Mouse (Mus musculus) kidney, embryonic 16.5 days (tissue): ENCODE measurements around the gene Focad. TPM values are rescaled to one million over a fixed set of nuclear protein-coding genes. Genes with fewer than 3 reads are reported as not detected.

ENCODE experiments used
- ATAC-seq: fragments of 200-750 bp; cut with Nextera tagmentation; 2 replicates; pipeline ENCODE4 v1.8.0; 2017; ENCODE audit warnings: moderate TSS enrichment; ENCODE audit not compliant: low FRiP score, low TSS enrichment
- H3K27ac ChIP-seq: fragments of 300-500 bp; sonication (generic); 2 replicates; pipeline ENCODE4 v1.5.1; 2014; ENCODE audit warnings: low read length
- H3K27me3 ChIP-seq: fragments of 300-500 bp; sonication (generic); 2 replicates; pipeline ENCODE4 v1.6.1; 2014; ENCODE audit warnings: low read length, control low read depth, mixed read lengths; ENCODE audit not compliant: insufficient read depth
- H3K36me3 ChIP-seq: fragments of 300-500 bp; sonication (generic); 2 replicates; pipeline ENCODE4 v1.6.1; 2014; ENCODE audit warnings: low read length, control low read depth, mixed read lengths; ENCODE audit not compliant: insufficient read depth
- H3K4me1 ChIP-seq: fragments of 300-500 bp; sonication (generic); 2 replicates; pipeline ENCODE4 v1.6.1; 2014; ENCODE audit warnings: low read length, control low read depth, mixed read lengths; ENCODE audit not compliant: insufficient read depth
- H3K4me2 ChIP-seq: fragments of 300-500 bp; sonication (generic); replicated peaks from 2 replicates; pipeline ENCODE4 v1.6.1; 2014; ENCODE audit warnings: low read depth, low read length
- H3K4me3 ChIP-seq: fragments of 300-500 bp; sonication (generic); 2 replicates; pipeline ENCODE4 v1.5.1; 2014; ENCODE audit warnings: mild to moderate bottlenecking, low read length
- H3K9ac ChIP-seq: fragments of 300-500 bp; sonication (generic); replicated peaks from 2 replicates; pipeline ENCODE4 v1.6.1; 2014; ENCODE audit warnings: low read length
- H3K9me3 ChIP-seq: fragments of 300-500 bp; sonication (generic); 2 replicates; pipeline ENCODE4 v1.6.1; 2016; ENCODE audit warnings: low read length, control low read depth
- WGBS: fragments of 180-500 bp; shearing (Covaris S2); extraction: QIAGEN DNeasy Blood & Tissue Kit; methylation state at CpG from one replicate; pipeline ENCODE4 v1.1.7; 2014; 5-methylcytosine and 5-hydroxymethylcytosine counted together
- polyA plus RNA-seq: library from polyadenylated mRNA; unstranded; fragments of >200 nt; fragmentation: Nextera tagmentation; extraction: Ambion mirVana; gene quantifications from 2 replicates; pipeline ENCODE4 v1.2.1, GENCODE M21; 2015

Focad gene
- polyA plus RNA-seq, 1 experiment from 2014 or later = 15.5 TPM

- H3K9me3 ChIP-seq = no peaks in the 10 kb centered on the region
- H3K36me3 ChIP-seq = no peaks in the 10 kb centered on the region
- no peaks in the 10 kb centered on the region for H3K27me3 ChIP-seq
- WGBS = 95% methylated on average over 2 of the region's 2 CpGs
- H3K27ac ChIP-seq = no peak overlapping the region
- no peak overlapping the region for H3K4me2 ChIP-seq
- no peak overlapping the region for H3K4me3 ChIP-seq
- ATAC-seq = no peak
- H3K9ac ChIP-seq = no peak overlapping the region
- no peaks in the 10 kb centered on the region; the same call in 1 of the 2 replicates for H3K4me1 ChIP-seq
Observed at GRCm38 (mm10) chr4:88138366-88138917, 44.0 kb downstream of the Focad start.

GRCm38 (mm10) chr4:88149462-88149861 is 55.0 kb downstream of the Focad start:
- ATAC-seq = no peak
- no peak overlapping the region for H3K27ac ChIP-seq
- 56% methylated on average over 1 of the region's 1 CpGs for WGBS
- no peak overlapping the region for H3K4me3 ChIP-seq
- H3K4me2 ChIP-seq = no peak overlapping the region
- no peaks in the 10 kb centered on the region for H3K27me3 ChIP-seq
- no peaks in the 10 kb centered on the region for H3K4me1 ChIP-seq
- H3K9me3 ChIP-seq = no peaks in the 10 kb centered on the region
- no peaks in the 10 kb centered on the region for H3K36me3 ChIP-seq
- H3K9ac ChIP-seq = no peak overlapping the region

- no peak overlapping the region for H3K4me3 ChIP-seq
- no peak overlapping the region for H3K9ac ChIP-seq
- H3K4me2 ChIP-seq = no peak overlapping the region
- H3K27ac ChIP-seq = no peak overlapping the region
- H3K9me3 ChIP-seq = no peaks in the 10 kb centered on the region
- H3K36me3 ChIP-seq = no peaks in the 10 kb centered on the region
- H3K27me3 ChIP-seq = no peaks in the 10 kb centered on the region
- no peak for ATAC-seq
- WGBS = 78% methylated on average over 3 of the region's 3 CpGs
- no peaks in the 10 kb centered on the region for H3K4me1 ChIP-seq
Observed at GRCm38 (mm10) chr4:88155490-88156160, 61.2 kb downstream of the Focad start.

GRCm38 (mm10) chr4:88156961-88157360 is 62.5 kb downstream of the Focad start:
- Histone ChIP-seq H3K4me3 (no peak overlapping the region), H3K4me1 (no peaks in the 10 kb centered on the region), H3K9me3 (no peaks in the 10 kb centered on the region), H3K27ac (no peak overlapping the region), H3K27me3 (no peaks in the 10 kb centered on the region), H3K9ac (no peak overlapping the region), H3K36me3 (no peaks in the 10 kb centered on the region), H3K4me2 (no peak overlapping the region)
- WGBS = 80% methylated on average over 5 of the region's 5 CpGs
- ATAC-seq = no peak

- H3K9me3 ChIP-seq = no peaks in the 10 kb centered on the region
- no peaks in the 10 kb centered on the region for H3K27me3 ChIP-seq
- H3K36me3 ChIP-seq = no peaks in the 10 kb centered on the region
- no peak overlapping the region for H3K4me3 ChIP-seq
- no peaks in the 10 kb centered on the region for H3K4me1 ChIP-seq
- ATAC-seq = no peak
- no peak overlapping the region for H3K9ac ChIP-seq
- H3K4me2 ChIP-seq = no peak overlapping the region
- no peak overlapping the region for H3K27ac ChIP-seq
- WGBS = 82% methylated on average over 6 of the region's 6 CpGs
Observed at GRCm38 (mm10) chr4:88157644-88158043, 63.2 kb downstream of the Focad start.

GRCm38 (mm10) chr4:88159256-88159655 is 64.8 kb downstream of the Focad start:
- Histone ChIP-seq H3K9ac (no peak overlapping the region), H3K36me3 (no peaks in the 10 kb centered on the region), H3K4me1 (no peaks in the 10 kb centered on the region), H3K9me3 (no peaks in the 10 kb centered on the region), H3K27me3 (no peaks in the 10 kb centered on the region), H3K4me3 (no peak overlapping the region), H3K4me2 (no peak overlapping the region), H3K27ac (no peak overlapping the region)
- ATAC-seq = no peak
- WGBS = 82% methylated on average over 5 of the region's 5 CpGs

- no peak overlapping the region for H3K27ac ChIP-seq
- WGBS = 67% methylated on average over 6 of the region's 6 CpGs
- no peaks in the 10 kb centered on the region for H3K9me3 ChIP-seq
- H3K9ac ChIP-seq = no peak overlapping the region
- no peak for ATAC-seq
- H3K36me3 ChIP-seq = no peaks in the 10 kb centered on the region
- H3K4me3 ChIP-seq = no peak overlapping the region
- no peaks in the 10 kb centered on the region for H3K4me1 ChIP-seq
- no peak overlapping the region for H3K4me2 ChIP-seq
- H3K27me3 ChIP-seq = no peaks in the 10 kb centered on the region
Observed at GRCm38 (mm10) chr4:88159700-88160099, 65.3 kb downstream of the Focad start.

- Histone ChIP-seq H3K4me2 (no peak overlapping the region), H3K4me1 (no peaks in the 10 kb centered on the region), H3K9me3 (no peaks in the 10 kb centered on the region), H3K27me3 (no peaks in the 10 kb centered on the region), H3K36me3 (no peaks in the 10 kb centered on the region), H3K27ac (no peak overlapping the region), H3K9ac (no peak overlapping the region), H3K4me3 (no peak overlapping the region)
- 84% methylated on average over 13 of the region's 13 CpGs for WGBS
- ATAC-seq = no peak
Observed at GRCm38 (mm10) chr4:88163511-88164247, 69.2 kb downstream of the Focad start.

GRCm38 (mm10) chr4:88167008-88167862 is 72.8 kb downstream of the Focad start:
- no peak overlapping the region for H3K4me3 ChIP-seq
- no peak overlapping the region for H3K9ac ChIP-seq
- no peaks in the 10 kb centered on the region for H3K27me3 ChIP-seq
- H3K27ac ChIP-seq = no peak overlapping the region
- ATAC-seq = no peak
- WGBS = 72% methylated on average over 7 of the region's 7 CpGs
- no peaks in the 10 kb centered on the region for H3K9me3 ChIP-seq
- H3K36me3 ChIP-seq = no peaks in the 10 kb centered on the region
- H3K4me2 ChIP-seq = no peak overlapping the region
- H3K4me1 ChIP-seq = peaks cover 9% of the 10 kb centered on the region
